Mouse (Mus musculus) adrenal gland, postnatal 10 days (tissue): ENCODE data around the gene Olfr1145. TPM values are rescaled to one million over a fixed set of nuclear protein-coding genes. Genes with fewer than 3 reads are reported as not detected.

ENCODE experiments used
- DNase-seq: peaks from one replicate; pipeline ENCODE4 v3.0.0; 2021; ENCODE audit warnings: mixed read lengths
- long read RNA-seq, 2 experiments: library from polyadenylated mRNA; stranded (forward); transcript quantifications; one replicate each; pipeline ENCODE4 v2.0.0; 2021
- total RNA-seq, 2 experiments: library from RNA; stranded (reverse); gene quantifications; 2 replicates each; pipeline ENCODE4 v1.2.3; 2021

Olfr1145 gene
- total RNA-seq = not detected
- long read RNA-seq, experiment 1 = 0 reads
- long read RNA-seq, experiment 2 = 0 reads

- DNase-seq = no peak
Observed at GRCm38 (mm10) chr2:87809522-87809921, at the start of gene Olfr1145. Gene Olfr1145, plus strand, starts transcription at chr2:87809822.

- DNase-seq = no peak
Observed at GRCm38 (mm10) chr2:87776143-87776542, 33.5 kb upstream of the Olfr1145 start.

- DNase-seq = no peak
Observed at GRCm38 (mm10) chr2:87779183-87779582, 30.4 kb upstream of the Olfr1145 start, which contains the start of gene Olfr152. Gene Olfr152, plus strand, starts transcription at chr2:87779483.

GRCm38 (mm10) chr2:87800292-87800691, 9.3 kb upstream of the Olfr1145 start, which contains the start of gene Olfr1143:
Gene Olfr1143, plus strand, starts transcription at chr2:87800592.
- DNase-seq = no peak

GRCm38 (mm10) chr2:87830233-87830632, 20.6 kb downstream of the Olfr1145 start, which contains the start of gene Olfr1148:
Gene Olfr1148, plus strand, starts transcription at chr2:87830533.
- DNase-seq = no peak

GRCm38 (mm10) chr2:87843693-87844092, 34.1 kb downstream of the Olfr1145 start, which contains the start of gene Olfr1150-ps1:
Gene Olfr1150-ps1, plus strand, starts transcription at chr2:87843993.
- no peak for DNase-seq

- no peak for DNase-seq
Observed at GRCm38 (mm10) chr2:87855562-87855961, 45.9 kb downstream of the Olfr1145 start, which contains the start of gene Olfr1151. Gene Olfr1151, plus strand, starts transcription at chr2:87855862.

Other genes starting within 250 kb of the Olfr1145 start
- not detected for gene Olfr1129, start 235.9 kb upstream of the Olfr1145 start, total RNA-seq
- not detected for gene Olfr1130, start 203.6 kb upstream of the Olfr1145 start, total RNA-seq
- gene Olfr1131, start 182.7 kb upstream of the Olfr1145 start, total RNA-seq = not detected
- gene Olfr1132, start 172.3 kb upstream of the Olfr1145 start, total RNA-seq = not detected
- not detected for gene Olfr1133, start 162.4 kb upstream of the Olfr1145 start, total RNA-seq
- gene Olfr1134, start 151.4 kb upstream of the Olfr1145 start, total RNA-seq = not detected
- not detected for gene Olfr1135, start 136.2 kb upstream of the Olfr1145 start, total RNA-seq
- gene Olfr1136, start 115.9 kb upstream of the Olfr1145 start, total RNA-seq = not detected
- gene Olfr1137, start 96.6 kb upstream of the Olfr1145 start, total RNA-seq = not detected
- not detected for gene Olfr1138, start 69.8 kb upstream of the Olfr1145 start, total RNA-seq
- gene Olfr1140, start 66.1 kb upstream of the Olfr1145 start, total RNA-seq = not detected
- not detected for gene Olfr1141, start 55.8 kb upstream of the Olfr1145 start, total RNA-seq
- gene Olfr152, start 30.3 kb upstream of the Olfr1145 start, total RNA-seq = not detected
- gene Olfr1143, start 9.2 kb upstream of the Olfr1145 start, total RNA-seq = not detected
- gene Olfr1148, start 20.7 kb downstream of the Olfr1145 start, total RNA-seq = not detected
- gene Olfr1150-ps1, start 34.2 kb downstream of the Olfr1145 start, total RNA-seq = not detected
- not detected for gene Olfr1151, start 46.0 kb downstream of the Olfr1145 start, total RNA-seq
- gene Olfr1152, start 56.7 kb downstream of the Olfr1145 start, total RNA-seq = not detected
- not detected for gene Olfr1153, start 85.1 kb downstream of the Olfr1145 start, total RNA-seq
- not detected for gene Olfr1154, start 95.3 kb downstream of the Olfr1145 start, total RNA-seq
- gene Olfr1155, start 135.3 kb downstream of the Olfr1145 start, total RNA-seq = not detected
- gene Olfr1156, start 143.3 kb downstream of the Olfr1145 start, total RNA-seq = not detected
- not detected for gene Olfr1157, start 158.5 kb downstream of the Olfr1145 start, total RNA-seq
- gene Olfr74, start 164.8 kb downstream of the Olfr1145 start, total RNA-seq = not detected
- not detected for gene Olfr1158, start 180.3 kb downstream of the Olfr1145 start, total RNA-seq
- not detected for gene Olfr1160, start 198.4 kb downstream of the Olfr1145 start, total RNA-seq
- gene Olfr1161, start 213.0 kb downstream of the Olfr1145 start, total RNA-seq = not detected
- gene Olfr73, start 227.9 kb downstream of the Olfr1145 start, total RNA-seq = not detected
- gene Olfr1162, start 241.3 kb downstream of the Olfr1145 start, total RNA-seq = not detected